Mouse (Mus musculus) limb, embryonic 14.5 days (tissue): ENCODE measurements around the gene Qrsl1. TPM values are rescaled to one million over a fixed set of nuclear protein-coding genes. Genes with fewer than 3 reads are reported as not detected.
A peak's percentile ranks its signal among the peaks of the same experiment; 100 is the strongest.

Experiments
- ATAC-seq: fragments of 200-750 bp; cut with Nextera tagmentation; 2 replicates; pipeline ENCODE4 v1.8.0; 2017; ENCODE audit warnings: low read depth, moderate number of reproducible peaks, moderate TSS enrichment; ENCODE audit not compliant: low FRiP score
- DNase-seq: peaks from one replicate; pipeline ENCODE4 v3.0.0-alpha.2; 2015; ENCODE audit warnings: low spot score
- H3K27ac ChIP-seq: fragments of 300-500 bp; sonication (generic); replicated peaks from 2 replicates; pipeline ENCODE4 v1.5.1; 2014; ENCODE audit warnings: low read depth, mild to moderate bottlenecking, low read length, moderate library complexity, mixed read lengths
- H3K27me3 ChIP-seq: fragments of 300-500 bp; sonication (generic); 2 replicates; pipeline ENCODE4 v1.6.1; 2014; ENCODE audit warnings: low read length, mixed read lengths; ENCODE audit not compliant: control insufficient read depth, insufficient read depth
- H3K36me3 ChIP-seq: fragments of 300-500 bp; sonication (generic); 2 replicates; pipeline ENCODE4 v1.6.1; 2014; ENCODE audit warnings: mild to moderate bottlenecking, low read length, moderate library complexity, mixed read lengths; ENCODE audit not compliant: control insufficient read depth, insufficient read depth
- H3K4me1 ChIP-seq: fragments of 300-500 bp; sonication (generic); 2 replicates; pipeline ENCODE4 v1.6.1; 2014; ENCODE audit warnings: antibody characterized with exemption, low read length, mixed read lengths; ENCODE audit not compliant: control insufficient read depth, insufficient read depth
- H3K4me2 ChIP-seq: fragments of 300-500 bp; sonication (generic); replicated peaks from 2 replicates; pipeline ENCODE4 v1.6.1; 2014; ENCODE audit warnings: low read depth, mild to moderate bottlenecking, low read length, moderate library complexity; ENCODE audit not compliant: severe bottlenecking
- H3K4me3 ChIP-seq: fragments of 300-500 bp; sonication (generic); replicated peaks from 2 replicates; pipeline ENCODE4 v1.5.1; 2014; ENCODE audit warnings: low read length
- H3K9ac ChIP-seq: fragments of 300-500 bp; sonication (generic); 2 replicates; pipeline ENCODE4 v1.6.1; 2014; ENCODE audit warnings: mild to moderate bottlenecking, low read depth, low read length, moderate library complexity; ENCODE audit not compliant: severe bottlenecking
- H3K9me3 ChIP-seq: fragments of 300-500 bp; sonication (generic); 2 replicates; pipeline ENCODE4 v1.6.1; 2016; ENCODE audit warnings: low read length; ENCODE audit not compliant: control insufficient read depth
- POLR2A ChIP-seq: fragments of 200-500 bp; IDR thresholded peaks from 2 replicates; pipeline ENCODE4 v1.8.0; 2012; ENCODE audit warnings: inconsistent platforms, mild to moderate bottlenecking, moderate library complexity, borderline replicate concordance; ENCODE audit not compliant: insufficient read depth, insufficient read length; ENCODE audit errors: extremely low read depth
- WGBS: fragments of 180-500 bp; shearing (Covaris S2); extraction: QIAGEN DNeasy Blood & Tissue Kit; methylation state at CpG from one replicate; pipeline ENCODE4 v1.1.7; 2014; 5-methylcytosine and 5-hydroxymethylcytosine counted together
- polyA plus RNA-seq, 2 experiments: library from polyadenylated mRNA; depleted of rRNA in 1 of 2; stranded (reverse) in 1 of 2; unstranded in 1 of 2; fragments of >200 nt; fragmentation: Nextera tagmentation in 1 of 2; extraction: Ambion mirVana in 1 of 2; gene quantifications; 2 replicates each; pipeline versions ENCODE4 v1.2.1 to v1.2.3; 2012 to 2014

Gene Qrsl1
- polyA plus RNA-seq, 2 experiments = 17.5 to 21.9 TPM

DNA sequence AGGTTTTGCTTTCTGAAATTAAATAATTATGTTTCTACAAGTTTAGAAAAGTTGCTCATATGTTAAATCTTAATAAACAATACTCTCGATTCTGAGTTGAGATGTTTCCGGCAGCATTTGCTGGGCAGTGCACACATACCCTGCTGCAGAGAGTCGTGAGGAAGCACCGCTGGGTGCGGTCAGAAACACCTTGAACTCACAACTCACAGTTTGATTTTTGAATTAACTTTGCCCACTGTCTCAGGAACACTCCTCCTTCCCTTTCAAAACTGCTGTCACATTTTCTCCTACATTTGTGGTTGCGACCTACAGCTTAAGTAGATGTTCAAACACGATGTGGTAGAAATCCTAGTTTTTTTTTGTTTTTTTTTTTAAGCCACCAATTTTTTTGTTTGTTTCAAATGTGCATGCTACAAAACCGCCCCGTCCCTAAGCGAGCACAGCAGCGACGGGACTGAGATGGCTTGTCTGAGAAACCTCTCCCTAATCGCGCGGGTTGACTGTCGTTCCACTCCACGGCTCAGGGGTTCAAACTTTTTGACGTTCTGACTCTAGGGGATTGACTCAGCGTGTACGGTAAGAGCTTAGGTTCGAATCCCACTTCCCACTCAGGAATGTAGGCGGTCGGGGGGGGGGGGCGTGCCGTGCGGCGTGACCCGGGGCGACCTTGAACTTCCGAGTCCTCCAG lies 518 bp downstream of the Qrsl1 start:
- Histone ChIP-seq H3K27ac (0 out of 2 replicates have a peak overlapping the region, but pooled peaks have one; percentile 43), H3K4me3 (peak overlapping the region; percentile 73), H3K4me1 (peaks cover 9% of the 10 kb centered on the region; the same call in 1 of the 2 replicates), H3K27me3 (no peaks in the 10 kb centered on the region), H3K9ac (peak overlapping the region; percentile 65), H3K9me3 (no peaks in the 10 kb centered on the region), H3K4me2 (peak overlapping the region; percentile 67), H3K36me3 (no peaks in the 10 kb centered on the region)
- no peak for TF ChIP-seq POLR2A
- ATAC-seq = peak; percentile 72; the same call in 1 of the 2 replicates
- no peak for DNase-seq
- WGBS = 10% methylated on average over 28 of the region's 30 CpGs

DNA sequence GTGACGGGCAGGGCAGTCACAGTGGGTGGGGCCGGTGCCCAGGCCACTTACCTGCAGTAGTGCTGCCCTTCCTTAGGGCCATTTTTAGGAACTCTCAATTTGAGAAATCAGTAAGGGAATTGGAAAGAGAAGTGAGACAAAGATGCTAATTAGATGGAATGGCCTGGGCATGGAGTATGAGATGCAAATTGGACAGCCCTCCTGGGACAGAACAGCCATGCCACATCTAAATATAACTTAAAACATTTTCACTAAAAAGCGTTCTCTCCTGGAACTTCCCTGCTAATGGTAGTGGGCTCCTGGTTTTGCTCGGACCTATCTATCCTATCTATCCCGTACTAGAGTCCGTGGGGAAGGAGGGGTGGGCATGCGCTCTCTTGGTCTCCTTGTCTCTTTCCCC lies 3.3 kb downstream of the Qrsl1 start:
- DNase-seq = no peak
- ATAC-seq = no peak
- H3K27ac ChIP-seq = no peak overlapping the region
- H3K36me3 ChIP-seq = peaks cover 20% of the 10 kb centered on the region
- H3K27me3 ChIP-seq = no peaks in the 10 kb centered on the region
- TF ChIP-seq POLR2A = no peak
- H3K4me3 ChIP-seq = no peak overlapping the region
- H3K9ac ChIP-seq = no peak overlapping the region
- H3K9me3 ChIP-seq = no peaks in the 10 kb centered on the region
- H3K4me1 ChIP-seq = peaks cover 9% of the 10 kb centered on the region; the same call in 1 of the 2 replicates
- H3K4me2 ChIP-seq = no peak overlapping the region
- WGBS = 97% methylated on average over 7 of the region's 7 CpGs

GRCm38 (mm10) chr10:43896065-43896464 lies 5.5 kb downstream of the Qrsl1 start:
- H3K4me1 ChIP-seq = peaks cover 3% of the 10 kb centered on the region; the same call in 1 of the 2 replicates
- no peak for DNase-seq
- no peak overlapping the region for H3K4me3 ChIP-seq
- no peak overlapping the region for H3K4me2 ChIP-seq
- 79% methylated on average over 8 of the region's 8 CpGs for WGBS
- TF ChIP-seq POLR2A = no peak
- H3K36me3 ChIP-seq = peaks cover 28% of the 10 kb centered on the region
- ATAC-seq = no peak
- H3K9me3 ChIP-seq = no peaks in the 10 kb centered on the region
- no peaks in the 10 kb centered on the region for H3K27me3 ChIP-seq
- H3K27ac ChIP-seq = no peak overlapping the region
- H3K9ac ChIP-seq = no peak overlapping the region

DNA sequence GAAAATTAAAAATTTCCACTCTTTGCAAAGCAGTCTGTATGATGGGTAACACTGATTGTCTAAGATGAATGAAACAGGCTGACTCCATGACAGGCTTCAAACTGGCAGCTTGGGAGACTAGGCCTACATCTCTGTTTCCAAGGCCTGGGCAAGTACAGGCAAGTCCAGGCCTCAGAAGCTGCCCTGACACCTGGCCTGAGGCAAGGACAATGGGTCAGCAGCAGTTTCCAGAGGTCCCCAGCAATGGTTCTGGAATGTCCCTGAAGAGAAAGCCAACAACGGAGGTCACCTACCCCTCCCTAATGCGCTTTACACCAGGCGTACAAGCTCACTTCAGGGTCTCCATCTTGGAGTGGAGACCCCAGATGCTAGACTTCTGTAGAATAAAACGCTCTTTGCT lies 8.6 kb downstream of the Qrsl1 start:
- Histone ChIP-seq H3K4me3 (no peak overlapping the region), H3K9me3 (no peaks in the 10 kb centered on the region), H3K9ac (no peak overlapping the region), H3K27ac (no peak overlapping the region), H3K4me1 (no peaks in the 10 kb centered on the region), H3K27me3 (no peaks in the 10 kb centered on the region), H3K4me2 (no peak overlapping the region), H3K36me3 (peaks cover 35% of the 10 kb centered on the region)
- no peak for DNase-seq
- WGBS = 89% methylated on average over 4 of the region's 4 CpGs
- TF ChIP-seq POLR2A = no peak
- ATAC-seq = no peak

GRCm38 (mm10) chr10:43888976-43889375 lies 12.6 kb downstream of the Qrsl1 start:
- H3K27me3 ChIP-seq = no peaks in the 10 kb centered on the region
- no peak overlapping the region for H3K4me2 ChIP-seq
- TF ChIP-seq POLR2A = no peak
- no peak for ATAC-seq
- H3K4me3 ChIP-seq = no peak overlapping the region
- 88% methylated on average over 16 of the region's 16 CpGs for WGBS
- no peaks in the 10 kb centered on the region for H3K9me3 ChIP-seq
- H3K27ac ChIP-seq = no peak overlapping the region
- no peaks in the 10 kb centered on the region for H3K4me1 ChIP-seq
- no peak for DNase-seq
- H3K36me3 ChIP-seq = peaks cover 32% of the 10 kb centered on the region
- H3K9ac ChIP-seq = no peak overlapping the region
